Mouse (Mus musculus): ENCODE measurements around the gene Fzr1.

Fzr1 gene

GRCm38 (mm10) chr10:81402227-81402765 is 24.0 kb upstream of the Fzr1 start:
- in situ Hi-C loops (cut with MboI, MseI), result no loop called here

- in situ Hi-C loops (cut with MboI, MseI), result no loop called here
Observed at GRCm38 (mm10) chr10:81401521-81402226, 23.4 kb upstream of the Fzr1 start.

GRCm38 (mm10) chr10:81401205-81401520 is 22.8 kb upstream of the Fzr1 start:
- in situ Hi-C loops (cut with MboI, MseI), result no loop called here

GRCm38 (mm10) chr10:81400371-81401204 is 22.3 kb upstream of the Fzr1 start:
- in situ Hi-C loops (cut with MboI, MseI), result no loop called here

GRCm38 (mm10) chr10:81399798-81400308 is 21.5 kb upstream of the Fzr1 start:
- in situ Hi-C loops (cut with MboI, MseI), result no loop called here

GRCm38 (mm10) chr10:81399296-81399695 is 21.0 kb upstream of the Fzr1 start:
- in situ Hi-C loops (cut with MboI, MseI), result no loop called here

GRCm38 (mm10) chr10:81396749-81397148 is 18.4 kb upstream of the Fzr1 start:
- in situ Hi-C loops (cut with MboI, MseI), result no loop called here

- in situ Hi-C loops (cut with MboI, MseI), result no loop called here
Observed at GRCm38 (mm10) chr10:81395865-81396264, 17.5 kb upstream of the Fzr1 start.

- in situ Hi-C loops (cut with MboI, MseI), result no loop called here
Observed at GRCm38 (mm10) chr10:81395127-81395526, 16.8 kb upstream of the Fzr1 start.

GRCm38 (mm10) chr10:81393456-81394063 is 15.2 kb upstream of the Fzr1 start:
- in situ Hi-C loops (cut with MboI, MseI), result loop anchor here (5.0 kb wide), 3 partner anchors 49 to 139 kb away; no protein-coding TSS in a partner anchor

GRCm38 (mm10) chr10:81392781-81393185 is 14.5 kb upstream of the Fzr1 start, which contains the start of gene Smim24:
TSS of gene Smim24 (plus strand) at chr10:81393051.
- in situ Hi-C loops (cut with MboI, MseI), result loop anchor here (5.0 kb wide), 3 partner anchors 50 to 140 kb away; no protein-coding TSS in a partner anchor

GRCm38 (mm10) chr10:81392270-81392669 is 14.0 kb upstream of the Fzr1 start:
- in situ Hi-C loops (cut with MboI, MseI), result loop anchor here (5.0 kb wide), 3 partner anchors 50 to 140 kb away; no protein-coding TSS in a partner anchor

GRCm38 (mm10) chr10:81390678-81390965 is 12.3 kb upstream of the Fzr1 start:
- in situ Hi-C loops (cut with MboI, MseI), result loop anchor here (5.0 kb wide), 3 partner anchors 52 to 142 kb away; no protein-coding TSS in a partner anchor

- in situ Hi-C loops (cut with MboI, MseI), result loop anchor here (5.0 kb wide), 3 partner anchors 52 to 142 kb away; no protein-coding TSS in a partner anchor
Observed at GRCm38 (mm10) chr10:81389801-81390677, 11.7 kb upstream of the Fzr1 start.

GRCm38 (mm10) chr10:81389373-81389772 is 11.1 kb upstream of the Fzr1 start:
- in situ Hi-C loops (cut with MboI, MseI), result no loop called here

- in situ Hi-C loops (cut with MboI, MseI), result no loop called here
Observed at GRCm38 (mm10) chr10:81388505-81389055, 10.3 kb upstream of the Fzr1 start, which contains the start of gene Gm48552. TSS of gene Gm48552 (plus strand) at chr10:81389005.

GRCm38 (mm10) chr10:81387716-81388115 is 9.4 kb upstream of the Fzr1 start:
- in situ Hi-C loops (cut with MboI, MseI), result no loop called here

GRCm38 (mm10) chr10:81385603-81386306 is 7.4 kb upstream of the Fzr1 start:
- in situ Hi-C loops (cut with MboI, MseI), result no loop called here

GRCm38 (mm10) chr10:81384605-81384982 is 6.3 kb upstream of the Fzr1 start:
- in situ Hi-C loops (cut with MboI, MseI), result no loop called here
